Mouse (Mus musculus) fibroblast of lung, adult 2 months (primary cell): Measurements from ENCODE around the gene Tchp.

Experiments
- DNase-seq: peaks from one replicate; pipeline ENCODE4 v3.0.0-alpha.2; 2011; ENCODE audit warnings: low read depth

Tchp gene

DNA sequence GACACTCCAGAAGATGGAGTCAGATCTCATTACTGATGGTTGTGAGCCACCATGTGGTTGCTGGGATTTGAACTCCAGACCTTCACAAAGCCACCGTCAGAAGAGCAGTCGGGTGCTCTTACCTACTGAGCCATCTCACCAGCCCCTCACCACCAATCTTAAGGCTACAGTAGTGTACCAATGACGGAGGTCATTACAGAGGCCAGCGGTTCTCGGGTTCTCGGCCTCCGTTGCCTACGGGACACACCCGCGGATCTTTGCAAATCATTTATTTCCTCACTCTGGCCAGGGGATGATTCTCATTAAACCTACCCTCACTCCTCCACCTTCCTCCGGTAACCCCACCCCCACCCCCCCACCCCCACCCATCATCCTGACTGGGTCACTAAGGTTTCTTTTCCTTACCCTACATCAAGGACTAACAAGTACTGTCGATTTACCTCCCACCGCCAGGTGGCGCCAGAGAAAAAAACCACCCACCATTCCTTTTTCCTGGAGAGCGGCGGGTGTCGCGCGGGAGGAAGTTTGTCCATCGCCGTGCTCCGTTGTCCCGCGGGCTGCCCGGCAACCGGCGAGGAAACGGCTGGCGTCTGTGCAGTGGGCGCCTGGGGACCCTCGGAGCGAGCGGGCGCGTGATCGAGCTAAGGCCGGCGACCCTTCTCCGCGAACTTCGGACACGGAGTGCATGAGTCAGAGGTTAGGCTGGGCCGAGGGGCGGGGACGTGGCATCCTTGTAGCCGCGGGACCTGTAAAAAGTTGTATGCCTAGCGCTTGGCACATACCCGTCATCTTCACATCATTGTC lies at the start of gene Tchp:
Gene Tchp, plus strand, starts transcription at position 496 of the 804 bp plus-strand sequence.
- DNase-seq = peak; percentile 83

- DNase-seq = no peak
Measured at GRCm38 (mm10) chr5:114658255-114658654, 49.3 kb upstream of the Tchp start, which contains the start of gene Trpv4. Trpv4 (minus strand) TSS chr5:114658421.

DNA sequence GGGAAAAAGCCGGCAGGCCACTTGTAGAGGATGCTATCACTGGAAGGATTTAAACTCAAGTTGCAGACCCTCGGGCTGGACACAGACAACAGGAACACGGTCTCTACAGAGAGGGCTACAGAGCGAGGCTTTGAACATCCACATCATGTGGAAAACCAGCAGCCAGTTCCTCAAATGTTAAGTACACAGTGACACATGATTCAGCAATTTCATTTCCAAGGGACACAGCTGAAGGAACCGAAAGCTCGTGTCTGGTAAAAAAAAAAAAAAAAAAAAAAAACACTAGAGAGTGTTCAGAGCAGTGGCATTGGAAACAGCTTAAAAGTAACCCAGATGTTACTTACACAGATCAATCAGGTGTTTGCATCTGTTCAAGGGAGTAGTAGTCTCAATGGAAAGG lies 46.5 kb upstream of the Tchp start:
- no peak for DNase-seq

- no peak for DNase-seq
Measured at GRCm38 (mm10) chr5:114664139-114664538, 43.4 kb upstream of the Tchp start.

GRCm38 (mm10) chr5:114664750-114665149 lies 42.8 kb upstream of the Tchp start:
- no peak for DNase-seq

GRCm38 (mm10) chr5:114666659-114667058 lies 40.9 kb upstream of the Tchp start:
- no peak for DNase-seq

DNA sequence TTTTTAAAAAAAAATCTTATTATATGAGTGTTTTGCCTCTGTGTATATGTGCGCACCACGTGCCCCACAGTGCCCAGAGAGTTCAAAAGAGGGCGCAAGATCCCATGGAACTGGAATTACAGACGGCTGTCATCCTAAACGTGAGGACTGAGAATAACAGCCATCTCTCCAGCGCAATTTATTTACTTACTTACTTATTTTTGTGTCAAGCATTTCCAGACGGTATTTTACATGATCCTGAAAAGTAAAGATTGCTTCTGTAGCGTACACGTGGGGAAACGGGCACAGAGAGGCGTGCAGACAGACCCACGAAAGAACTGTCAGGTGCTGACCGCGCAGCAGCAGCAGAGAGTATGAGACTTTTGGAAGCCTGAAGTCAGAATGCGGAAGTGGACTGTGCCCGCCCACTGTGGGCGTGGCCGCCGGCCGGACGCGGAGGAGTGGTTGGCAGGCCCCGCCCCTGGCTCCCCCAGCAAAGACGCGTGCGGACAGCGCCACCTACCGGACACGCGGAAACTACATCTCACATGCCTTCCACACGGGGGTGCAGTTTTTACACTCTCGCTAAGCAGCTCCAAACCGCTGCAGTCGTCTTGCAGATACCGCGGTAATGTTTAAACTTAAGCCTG lies 40.2 kb upstream of the Tchp start:
- DNase-seq = peak; percentile 98

- DNase-seq = no peak
Measured at GRCm38 (mm10) chr5:114669014-114669413, 38.5 kb upstream of the Tchp start.

- DNase-seq = no peak
Measured at GRCm38 (mm10) chr5:114673114-114673513, 34.4 kb upstream of the Tchp start.

DNA sequence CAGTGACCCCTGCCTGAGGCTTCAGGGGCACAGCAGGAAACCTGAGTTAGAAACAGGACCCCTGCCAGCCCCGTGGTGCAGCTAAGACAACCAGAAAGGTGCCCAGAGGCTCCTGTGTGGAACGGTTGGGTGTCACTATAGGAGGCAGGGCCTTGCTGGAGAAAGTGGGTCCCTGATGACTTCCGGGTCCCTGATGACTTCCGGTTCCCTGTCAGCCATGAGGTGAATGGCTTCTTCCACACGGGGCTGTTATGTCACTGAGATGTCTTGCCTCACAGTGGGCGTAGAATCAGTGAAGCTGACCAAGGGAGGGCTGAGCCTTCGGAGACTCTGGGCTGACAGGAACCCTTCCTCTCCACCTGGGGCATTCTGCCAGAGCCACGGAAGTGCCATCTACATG lies 33.0 kb upstream of the Tchp start:
- no peak for DNase-seq

- no peak for DNase-seq
Measured at GRCm38 (mm10) chr5:114679841-114680591, 27.5 kb upstream of the Tchp start.

- DNase-seq = no peak
Measured at GRCm38 (mm10) chr5:114680676-114681285, 26.8 kb upstream of the Tchp start.

DNA sequence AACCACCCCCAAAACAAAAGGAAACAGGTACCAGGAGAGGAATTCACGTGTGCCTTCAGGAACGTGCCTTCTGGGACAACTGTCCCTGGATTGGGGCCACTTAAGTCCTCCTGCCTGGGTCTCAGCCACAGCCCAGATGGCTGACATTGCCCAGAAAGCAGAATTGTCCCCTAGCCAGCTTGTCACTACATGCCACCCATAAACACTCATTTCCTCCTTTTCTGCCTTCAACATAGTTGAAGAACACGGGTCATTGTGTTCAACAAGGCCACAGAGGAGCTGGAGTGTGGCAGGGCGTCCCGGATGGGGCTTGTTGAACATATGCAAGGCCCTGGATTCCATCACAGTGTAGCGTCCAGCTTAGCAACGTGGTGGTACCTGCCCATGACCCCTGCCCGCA lies 25.8 kb upstream of the Tchp start:
- DNase-seq = no peak

DNA sequence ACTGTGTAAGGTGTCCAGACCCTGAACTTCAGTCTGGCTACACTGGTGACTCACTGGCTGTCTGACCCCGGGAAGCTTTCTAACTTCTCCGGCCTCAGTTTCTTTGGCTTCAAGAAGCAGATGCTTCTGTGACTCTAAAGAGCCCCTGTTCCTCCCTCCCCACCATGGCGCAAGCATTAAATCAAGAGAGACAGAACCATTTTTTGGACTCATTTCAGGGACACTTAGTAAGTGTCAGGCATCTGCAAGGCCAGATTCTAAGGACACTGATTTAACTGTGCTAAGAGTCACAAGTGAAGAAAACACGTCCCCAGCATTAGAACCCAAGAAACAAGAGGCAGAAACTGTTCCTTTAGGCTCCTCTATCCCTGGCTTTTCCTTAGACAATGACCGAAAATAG lies 21.6 kb upstream of the Tchp start:
- DNase-seq = no peak

GRCm38 (mm10) chr5:114686726-114687210 lies 20.8 kb upstream of the Tchp start:
- DNase-seq = no peak

DNA sequence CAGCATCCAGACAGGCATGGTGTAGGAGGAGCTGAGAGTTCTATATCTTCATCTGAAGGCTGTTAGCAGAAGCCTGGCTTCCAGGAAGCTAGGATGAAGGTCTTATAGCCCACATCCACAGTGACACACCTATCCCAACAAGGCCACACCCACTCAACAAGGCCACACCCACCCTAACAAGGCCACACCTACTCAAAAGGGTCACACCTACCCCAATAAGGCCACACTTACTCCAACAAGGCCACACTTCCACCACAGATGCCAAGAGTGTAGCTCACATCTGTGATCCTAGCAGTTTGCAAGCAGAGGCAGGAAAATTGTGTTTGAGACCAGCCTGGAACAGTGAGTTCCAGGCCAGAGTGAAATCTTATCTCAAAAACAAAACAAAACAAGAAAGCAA lies 19.7 kb upstream of the Tchp start:
- DNase-seq = no peak

GRCm38 (mm10) chr5:114688703-114689102 lies 18.9 kb upstream of the Tchp start:
- DNase-seq = no peak

GRCm38 (mm10) chr5:114689700-114690366 lies 17.7 kb upstream of the Tchp start:
- no peak for DNase-seq

- DNase-seq = peak; percentile 60
Measured at GRCm38 (mm10) chr5:114690633-114691567, 16.7 kb upstream of the Tchp start, which contains the start of gene Gltp. Gltp (minus strand) TSS chr5:114690984.

GRCm38 (mm10) chr5:114695775-114696174 lies 11.8 kb upstream of the Tchp start:
- no peak for DNase-seq
